Mouse (Mus musculus) embryonic facial prominence, embryonic 10.5 days (tissue): Measurements from ENCODE around the gene Zfp317. TPM values are rescaled to one million over a fixed set of nuclear protein-coding genes. Genes with fewer than 3 reads are reported as not detected.
"Not testable (repeated sequence)": the region's sequence is repeated elsewhere in the genome, so short reads cannot be mapped to it uniquely, and the experiment has no call there.

Experiments
- DNase-seq: peaks from one replicate; pipeline ENCODE4 v3.0.0-alpha.2; 2017; ENCODE audit warnings: low spot score
- H3K27ac ChIP-seq: fragments of 300-500 bp; sonication (generic); replicated peaks from 2 replicates; pipeline ENCODE4 v1.5.1; 2016; ENCODE audit warnings: mild to moderate bottlenecking
- H3K27me3 ChIP-seq: fragments of 300-500 bp; sonication (generic); replicated peaks from 2 replicates; pipeline ENCODE4 v1.6.1; 2016; ENCODE audit warnings: low read depth, mild to moderate bottlenecking; ENCODE audit not compliant: poor library complexity, severe bottlenecking
- H3K36me3 ChIP-seq: fragments of 300-500 bp; sonication (generic); replicated peaks from 2 replicates; pipeline ENCODE4 v1.6.1; 2016; ENCODE audit warnings: mild to moderate bottlenecking, moderate library complexity
- H3K4me1 ChIP-seq: fragments of 300-500 bp; sonication (generic); 2 replicates; pipeline ENCODE4 v1.6.1; 2016
- H3K4me3 ChIP-seq: fragments of 300-500 bp; sonication (generic); 2 replicates; pipeline ENCODE4 v1.5.1; 2016; ENCODE audit warnings: mild to moderate bottlenecking, moderate library complexity
- H3K9me3 ChIP-seq: fragments of 300-500 bp; sonication (generic); 2 replicates; pipeline ENCODE4 v1.6.1; 2016; ENCODE audit warnings: mild to moderate bottlenecking
- WGBS: fragments of 180-500 bp; shearing (Covaris S2); methylation state at CpG from one replicate; pipeline ENCODE4 v1.1.7; 2016; 5-methylcytosine and 5-hydroxymethylcytosine counted together
- polyA plus RNA-seq: library from polyadenylated mRNA; unstranded; fragments of >200 nt; fragmentation: Nextera tagmentation; extraction: Ambion mirVana; gene quantifications from 2 replicates; pipeline ENCODE4 v1.2.1, GENCODE M21; 2016

Zfp317 gene
- polyA plus RNA-seq, result 36.3 and 37.8 TPM in 2 replicates

- no peaks in the 10 kb centered on the region for H3K9me3 ChIP-seq
- H3K36me3 ChIP-seq, result peaks cover 25% of the 10 kb centered on the region
- peak; percentile 88 for DNase-seq
- 2% methylated on average over 35 of the region's 35 CpGs for WGBS
- peak within 1 kb of the TSS; percentile 66 for H3K4me3 ChIP-seq
- H3K27me3 ChIP-seq, result no peaks in the 10 kb centered on the region
- H3K27ac ChIP-seq, result peak within 1 kb of the TSS; percentile 87
- no peaks in the 10 kb centered on the region for H3K4me1 ChIP-seq
Measured at GRCm38 (mm10) chr9:19621843-19622822, at the start of gene Zfp317. Gene Zfp317 (plus strand): TSS chr9:19622102.

GRCm38 (mm10) chr9:19582317-19582716 is 39.6 kb upstream of the Zfp317 start, which contains the start of gene Olfr855:
Gene Olfr855 (plus strand): TSS chr9:19582617.
- H3K36me3 ChIP-seq, result no peaks in the 10 kb centered on the region

GRCm38 (mm10) chr9:19621297-19621696 is 605 bp upstream of the Zfp317 start:
- no peaks in the 10 kb centered on the region for H3K9me3 ChIP-seq

More at GRCm38 (mm10) chr9:19582317-19582716, 39.6 kb upstream of the Zfp317 start, which contains the start of gene Olfr855:
- H3K9me3 ChIP-seq, result peaks cover 12% of the 10 kb centered on the region; the same call in 1 of the 2 replicates
- H3K4me3 ChIP-seq, result no peak within 1 kb of the TSS
- no peak within 1 kb of the TSS for H3K27ac ChIP-seq
- H3K4me1 ChIP-seq, result no peaks in the 10 kb centered on the region
- H3K27me3 ChIP-seq, result no peaks in the 10 kb centered on the region
- DNase-seq, result no peak

DNA sequence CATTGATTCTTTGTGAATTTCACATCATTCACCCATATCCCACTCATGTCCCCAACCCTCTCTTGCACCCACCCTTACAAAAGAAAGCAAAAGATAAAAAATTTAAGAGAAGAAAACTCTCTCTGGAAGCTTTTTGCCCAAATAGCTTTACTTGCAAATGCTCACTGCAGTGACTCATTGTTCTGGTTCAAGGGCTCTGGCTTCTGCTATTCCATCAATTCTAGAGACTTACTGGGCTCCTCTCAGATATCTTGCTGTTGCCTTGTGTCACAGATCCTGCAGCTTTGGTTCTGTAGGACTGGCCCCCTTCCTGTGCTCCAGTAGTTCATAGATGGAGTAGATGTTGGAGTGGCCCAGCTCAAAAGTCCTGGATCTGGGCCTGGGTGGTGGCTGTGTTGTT is 7.7 kb downstream of the Zfp317 start:
- Histone ChIP-seq H3K27ac (no peak overlapping the region), H3K4me3 (no peak overlapping the region), H3K27me3 (no peaks in the 10 kb centered on the region), H3K36me3 (peaks cover 51% of the 10 kb centered on the region), H3K4me1 (no peaks in the 10 kb centered on the region), H3K9me3 (no peaks in the 10 kb centered on the region)
- DNase-seq, result no peak

More at GRCm38 (mm10) chr9:19621297-19621696, 605 bp upstream of the Zfp317 start:
- no peak for DNase-seq
- Histone ChIP-seq H3K36me3 (peaks cover 20% of the 10 kb centered on the region), H3K27ac (no peak overlapping the region), H3K27me3 (no peaks in the 10 kb centered on the region), H3K4me3 (no peak overlapping the region), H3K4me1 (no peaks in the 10 kb centered on the region)
- 96% methylated on average over 3 of the region's 3 CpGs for WGBS

- WGBS, result 95% methylated on average over 3 of the region's 3 CpGs
- H3K36me3 ChIP-seq, result peaks cover 85% of the 10 kb centered on the region
- DNase-seq, result no peak
Measured at GRCm38 (mm10) chr9:19645193-19645592, 23.3 kb downstream of the Zfp317 start.

DNA sequence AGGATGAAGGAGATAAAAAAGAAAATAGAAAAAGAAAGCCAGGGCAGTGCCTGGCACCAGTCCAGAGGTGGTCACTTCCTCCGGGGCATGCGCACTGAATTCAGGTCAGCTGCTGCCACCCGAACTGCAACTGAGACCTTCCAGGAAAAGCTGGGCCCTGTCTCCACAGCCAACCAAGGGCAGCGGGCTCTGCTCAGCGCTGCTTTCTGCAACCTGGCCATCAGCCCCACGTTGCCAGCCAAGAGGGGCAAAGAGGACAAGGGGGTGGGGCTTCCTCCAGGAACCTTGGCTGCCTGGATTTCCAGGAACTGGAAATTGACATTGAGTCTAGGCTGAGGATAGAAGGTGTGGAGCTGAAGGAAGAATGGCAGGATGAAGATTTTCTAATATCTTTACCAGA is 68.4 kb downstream of the Zfp317 start:
- WGBS, result 89% methylated on average over 6 of the region's 6 CpGs
- peaks cover 15% of the 10 kb centered on the region; the same call in 1 of the 2 replicates for H3K9me3 ChIP-seq
- DNase-seq, result no peak
- H3K36me3 ChIP-seq, result no peaks in the 10 kb centered on the region
- no peak overlapping the region for H3K27ac ChIP-seq
- H3K4me3 ChIP-seq, result no peak overlapping the region
- H3K4me1 ChIP-seq, result no peaks in the 10 kb centered on the region
- no peaks in the 10 kb centered on the region for H3K27me3 ChIP-seq

More at GRCm38 (mm10) chr9:19645193-19645592, 23.3 kb downstream of the Zfp317 start:
- no peak overlapping the region for H3K4me3 ChIP-seq
- H3K4me1 ChIP-seq, result no peaks in the 10 kb centered on the region
- H3K9me3 ChIP-seq, result no peaks in the 10 kb centered on the region
- H3K27me3 ChIP-seq, result no peaks in the 10 kb centered on the region
- H3K27ac ChIP-seq, result no peak overlapping the region

DNA sequence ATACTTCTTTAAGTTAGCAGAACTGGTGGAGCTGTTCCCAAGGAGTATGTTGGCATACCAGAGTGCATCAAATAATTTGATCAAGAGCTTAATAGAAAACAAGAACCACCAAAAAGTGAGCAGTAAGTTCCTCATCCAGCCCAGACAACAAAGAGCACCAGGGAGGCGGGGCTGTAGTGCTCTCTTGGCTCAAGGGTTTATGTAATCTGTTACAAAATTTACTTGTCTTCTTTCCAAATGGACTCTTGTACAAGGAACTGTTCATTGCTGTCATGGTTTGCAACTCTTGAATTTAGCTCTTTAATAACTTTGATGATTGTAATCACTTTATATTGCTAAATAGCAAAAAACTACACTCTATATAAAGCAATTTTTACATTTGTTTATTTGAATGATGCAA is 69.5 kb downstream of the Zfp317 start:
- H3K27ac ChIP-seq, result no peak overlapping the region
- DNase-seq, result no peak
- WGBS, result 69% methylated on average over 1 of the region's 1 CpGs
- H3K9me3 ChIP-seq, result peaks cover 15% of the 10 kb centered on the region; the same call in 1 of the 2 replicates
- H3K36me3 ChIP-seq, result no peaks in the 10 kb centered on the region
- no peaks in the 10 kb centered on the region for H3K27me3 ChIP-seq
- H3K4me3 ChIP-seq, result no peak overlapping the region
- no peaks in the 10 kb centered on the region for H3K4me1 ChIP-seq

DNA sequence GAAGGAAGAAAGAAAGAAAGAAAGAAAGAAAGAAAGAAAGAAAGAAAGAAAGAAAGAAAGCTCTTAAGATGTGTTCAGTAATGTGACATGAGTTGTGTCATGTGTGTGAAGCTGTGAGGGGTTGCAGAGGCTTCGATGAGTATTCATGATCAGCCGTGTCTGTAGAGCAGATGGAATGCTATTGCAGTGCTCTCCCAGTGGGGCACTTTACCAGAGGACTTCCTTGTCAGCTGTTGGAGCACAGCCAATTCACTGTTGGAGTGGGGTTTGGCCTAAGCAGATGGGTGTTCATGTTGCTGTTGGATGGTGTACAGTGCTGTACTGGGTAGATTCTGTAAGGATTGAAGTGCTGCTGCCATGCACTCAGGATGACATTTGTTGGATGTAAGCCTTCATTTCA is 70.5 kb downstream of the Zfp317 start:
- DNase-seq, result no peak
- peaks cover 15% of the 10 kb centered on the region; the same call in 1 of the 2 replicates for H3K9me3 ChIP-seq
- H3K36me3 ChIP-seq, result no peaks in the 10 kb centered on the region
- no peaks in the 10 kb centered on the region for H3K4me1 ChIP-seq
- 86% methylated on average over 2 of the region's 2 CpGs for WGBS
- H3K4me3 ChIP-seq, result no peak overlapping the region
- H3K27me3 ChIP-seq, result no peaks in the 10 kb centered on the region
- H3K27ac ChIP-seq, result no peak overlapping the region

DNA sequence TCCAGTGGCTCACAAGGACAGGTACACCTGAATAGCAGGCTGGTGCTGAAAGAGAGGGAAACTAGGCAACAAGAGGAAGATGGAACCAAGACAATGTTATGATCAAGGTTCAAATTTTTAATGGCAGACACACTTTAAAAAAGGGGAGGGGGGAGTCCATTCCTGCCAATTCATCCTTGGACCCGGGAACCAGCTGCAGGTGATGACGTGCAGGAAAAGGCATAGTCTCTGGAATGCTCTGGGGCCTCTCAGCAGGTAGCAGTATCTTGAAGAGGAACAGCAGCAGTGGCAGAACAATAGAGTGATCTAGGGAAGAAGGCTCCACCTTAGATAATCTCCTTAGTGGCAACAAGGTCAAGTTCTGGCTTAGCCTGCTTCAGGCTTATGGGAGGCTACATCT is 72.4 kb downstream of the Zfp317 start:
- not testable (repeated sequence) for DNase-seq, H3K27ac ChIP-seq, H3K36me3 ChIP-seq, H3K27me3 ChIP-seq, H3K4me3 ChIP-seq, H3K4me1 ChIP-seq
- 50% methylated on average over 2 of the region's 2 CpGs for WGBS
- peaks cover 21% of the 10 kb centered on the region for H3K9me3 ChIP-seq

GRCm38 (mm10) chr9:19694898-19695379 is 73.0 kb downstream of the Zfp317 start:
- not testable (repeated sequence) for DNase-seq, H3K36me3 ChIP-seq, H3K27ac ChIP-seq, H3K4me3 ChIP-seq, H3K4me1 ChIP-seq, H3K27me3 ChIP-seq
- peaks cover 20% of the 10 kb centered on the region for H3K9me3 ChIP-seq
- 73% methylated on average over 9 of the region's 9 CpGs for WGBS
